8 mouse cellular contexts compared by ENCODE assay signal in the genomic region with DNA sequence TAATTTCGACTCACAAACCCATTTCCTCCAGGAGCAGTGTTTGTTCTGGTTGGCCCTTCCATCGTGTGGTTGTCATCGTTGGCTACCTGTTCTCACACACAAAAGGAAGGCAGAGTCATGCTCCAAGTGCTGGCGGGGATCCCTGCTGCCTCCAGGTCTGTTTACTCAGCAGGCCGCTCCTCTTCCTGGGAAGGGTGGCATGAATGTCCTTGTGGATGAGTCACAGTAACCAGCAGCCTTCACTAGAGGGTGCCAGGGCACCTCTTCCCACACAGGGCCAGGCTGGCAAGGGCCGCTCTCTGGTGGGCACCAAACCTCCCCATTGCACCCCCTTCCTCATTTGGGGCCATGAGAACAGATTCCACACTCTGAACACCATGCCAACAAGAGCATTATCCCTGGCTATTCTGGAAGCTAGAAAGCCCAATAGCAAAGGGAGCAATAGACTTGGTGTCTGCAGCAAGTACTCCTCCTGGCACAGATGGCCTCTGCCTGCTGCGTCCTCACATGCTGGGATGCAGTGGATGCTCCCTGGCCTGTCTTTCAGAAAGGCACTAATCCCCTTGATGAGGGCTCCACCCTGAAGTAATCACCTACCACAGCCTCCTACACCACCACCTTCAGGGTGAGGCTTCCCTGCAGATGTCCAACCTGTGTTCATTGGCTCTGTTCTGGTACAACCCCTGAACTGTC.
DNase-seq lines count a peak whose midpoint lies in the region; ATAC-seq lines count a peak whose summit lies in the region.

No protein-coding gene starts in this region.

- no peaks in the 10 kb centered on the region for H3K4me1 ChIP-seq in forebrain, embryonic 15.5 days
- no peaks in the 10 kb centered on the region for H3K4me1 ChIP-seq in forebrain, embryonic 14.5 days (ENCODE audit: control insufficient read depth, insufficient read depth, low read length)
- H3K4me1 ChIP-seq in intestine, embryonic 14.5 days (replicated peaks; ENCODE audit: control insufficient read depth, insufficient read depth, low read length): no peaks in the 10 kb centered on the region
- no peaks in the 10 kb centered on the region for H3K4me1 ChIP-seq in neural tube, embryonic 15.5 days

- H3K27me3 ChIP-seq in forebrain, embryonic 15.5 days: no peaks in the 10 kb centered on the region
- H3K27me3 ChIP-seq in forebrain, embryonic 14.5 days (replicated peaks; ENCODE audit: control insufficient read depth, insufficient read depth, low read length): no peaks in the 10 kb centered on the region
- no peaks in the 10 kb centered on the region for H3K27me3 ChIP-seq in intestine, embryonic 14.5 days (replicated peaks; ENCODE audit: control insufficient read depth, insufficient read depth, low read length)
- H3K27me3 ChIP-seq in neural tube, embryonic 15.5 days (replicated peaks): no peaks in the 10 kb centered on the region

- H3K9me3 ChIP-seq in forebrain, embryonic 15.5 days: no peaks in the 10 kb centered on the region
- H3K9me3 ChIP-seq in forebrain, embryonic 14.5 days (replicated peaks; ENCODE audit: control insufficient read depth, low read length): no peaks in the 10 kb centered on the region
- no peaks in the 10 kb centered on the region for H3K9me3 ChIP-seq in intestine, embryonic 14.5 days (ENCODE audit: control insufficient read depth, low read length)
- H3K9me3 ChIP-seq in neural tube, embryonic 15.5 days (replicated peaks): no peaks in the 10 kb centered on the region

- no peak overlapping the region for H3K4me2 ChIP-seq in forebrain, embryonic 15.5 days (replicated peaks)
- H3K4me2 ChIP-seq in forebrain, embryonic 14.5 days (ENCODE audit: low read length): no peak overlapping the region
- H3K4me2 ChIP-seq in intestine, embryonic 14.5 days (ENCODE audit: low read length): no peak overlapping the region
- H3K4me2 ChIP-seq in neural tube, embryonic 15.5 days: no peak overlapping the region

- H3K36me3 ChIP-seq in forebrain, embryonic 15.5 days: no peaks in the 10 kb centered on the region
- no peaks in the 10 kb centered on the region for H3K36me3 ChIP-seq in forebrain, embryonic 14.5 days (ENCODE audit: control insufficient read depth, insufficient read depth, low read length)
- H3K36me3 ChIP-seq in intestine, embryonic 14.5 days (ENCODE audit: control insufficient read depth, insufficient read depth, low read length): no peaks in the 10 kb centered on the region
- H3K36me3 ChIP-seq in neural tube, embryonic 15.5 days: no peaks in the 10 kb centered on the region

- 0 out of 2 replicates have a peak, but pooled peaks have one; percentile 41 for ATAC-seq in forebrain, embryonic 15.5 days (replicated peaks)
- no peak for ATAC-seq in forebrain, embryonic 14.5 days
- ATAC-seq in intestine, embryonic 14.5 days (replicated peaks; ENCODE audit: low FRiP score, low TSS enrichment, low read depth): 0 out of 2 replicates have a peak, but pooled peaks have one; percentile 19
- no peak for ATAC-seq in neural tube, embryonic 15.5 days (ENCODE audit: low FRiP score)
- no peak for ATAC-seq in erythroblast, adult 5-6 weeks (replicated peaks; ENCODE audit: low FRiP score, poor library complexity, severe bottlenecking)

- H3K9ac ChIP-seq in forebrain, embryonic 15.5 days (replicated peaks): no peak overlapping the region
- no peak overlapping the region for H3K9ac ChIP-seq in forebrain, embryonic 14.5 days (ENCODE audit: low read length)
- no peak overlapping the region for H3K9ac ChIP-seq in intestine, embryonic 14.5 days (ENCODE audit: low read length)
- H3K9ac ChIP-seq in neural tube, embryonic 15.5 days (replicated peaks): no peak overlapping the region

- no peak overlapping the region for H3K4me3 ChIP-seq in forebrain, embryonic 15.5 days
- no peak overlapping the region for H3K4me3 ChIP-seq in forebrain, embryonic 14.5 days (ENCODE audit: low read depth, low read length)
- H3K4me3 ChIP-seq in intestine, embryonic 14.5 days (ENCODE audit: low read depth, low read length): no peak overlapping the region
- H3K4me3 ChIP-seq in neural tube, embryonic 15.5 days (replicated peaks): no peak overlapping the region

- no peak overlapping the region for H3K27ac ChIP-seq in forebrain, embryonic 15.5 days (replicated peaks)
- H3K27ac ChIP-seq in forebrain, embryonic 14.5 days (ENCODE audit: low read depth, low read length): no peak overlapping the region
- no peak overlapping the region for H3K27ac ChIP-seq in intestine, embryonic 14.5 days (ENCODE audit: low read depth)
- no peak overlapping the region for H3K27ac ChIP-seq in neural tube, embryonic 15.5 days (replicated peaks)

- DNase-seq in forebrain, embryonic 14.5 days (ENCODE audit: low spot score): no peak
- DNase-seq in thymus, postnatal 4 days: peak; percentile 25
- DNase-seq in thymus, adult 18-20 months: no peak
- no peak for DNase-seq in intestine, embryonic 14.5 days (ENCODE audit: low spot score)
- peak; percentile 81 to 91 for DNase-seq in lung, adult 18-20 months

- WGBS in forebrain, embryonic 15.5 days: 57% methylated on average over 7 of the region's 7 CpGs
- 62% methylated on average over 7 of the region's 7 CpGs for WGBS in forebrain, embryonic 14.5 days
- 52% methylated on average over 7 of the region's 7 CpGs for WGBS in intestine, embryonic 14.5 days
- 62% methylated on average over 7 of the region's 7 CpGs for WGBS in neural tube, embryonic 15.5 days

Comparison
In these comparisons a context has a peak if more than half of its experiments do, and no peak if none do; other contexts are left out.
1. ATAC-seq: peak in forebrain, embryonic 15.5 days (single experiment) and intestine, embryonic 14.5 days (single experiment); none in forebrain, embryonic 14.5 days (single experiment), neural tube, embryonic 15.5 days (single experiment) and erythroblast, adult 5-6 weeks (single experiment).
2. DNase-seq: peak in thymus, postnatal 4 days (single experiment) and lung, adult 18-20 months (2 of 2); none in forebrain, embryonic 14.5 days (single experiment), thymus, adult 18-20 months (0 of 2) and intestine, embryonic 14.5 days (single experiment).